Comparison of ENCODE assay signal across 8 mouse cellular contexts in genomic region chr6:124807986-124808357, GRCm38 (mm10). TPM values are rescaled to one million over a fixed set of nuclear protein-coding genes. Genes with fewer than 3 reads are reported as not detected.
DNase-seq lines count a peak whose midpoint lies in the region; ATAC-seq and TF ChIP-seq lines count a peak whose summit lies in the region.

No protein-coding gene starts in this region.

- no peak for TF ChIP-seq CTCF in layer of hippocampus, adult 2 months (conservative IDR thresholded peaks at IDR 0.05)

- H3K4me2 ChIP-seq in embryonic facial prominence, embryonic 14.5 days (ENCODE audit: low read depth, low read length): peak overlapping the region; percentile 86
- H3K4me2 ChIP-seq in intestine, embryonic 15.5 days (replicated peaks): peak overlapping the region; percentile 97
- peak overlapping the region; percentile 97 for H3K4me2 ChIP-seq in neural tube, embryonic 12.5 days (replicated peaks)

- no peak for DNase-seq in layer of hippocampus, adult 2 months (ENCODE audit: low spot score in 2 of 2)
- DNase-seq in layer of hippocampus, postnatal 14 days (ENCODE audit: low spot score in 2 of 2): no peak
- no peak for DNase-seq in embryonic facial prominence, embryonic 14.5 days (ENCODE audit: low spot score)
- no peak for DNase-seq in thymus, postnatal 4 days
- DNase-seq in urinary bladder, postnatal 4 days (ENCODE audit: low spot score in 2 of 2): no peak
- DNase-seq in adrenal gland, adult 18-20 months (ENCODE audit: low spot score in 2 of 2): no peak

- H3K9me3 ChIP-seq in embryonic facial prominence, embryonic 14.5 days (ENCODE audit: control insufficient read depth, low read length): no peaks in the 10 kb centered on the region
- H3K9me3 ChIP-seq in intestine, embryonic 15.5 days: no peaks in the 10 kb centered on the region
- H3K9me3 ChIP-seq in neural tube, embryonic 12.5 days: no peaks in the 10 kb centered on the region

- no peaks in the 10 kb centered on the region for H3K27me3 ChIP-seq in embryonic facial prominence, embryonic 14.5 days (replicated peaks; ENCODE audit: control insufficient read depth, insufficient read depth, low read length)
- no peaks in the 10 kb centered on the region for H3K27me3 ChIP-seq in intestine, embryonic 15.5 days (replicated peaks)
- no peaks in the 10 kb centered on the region for H3K27me3 ChIP-seq in neural tube, embryonic 12.5 days (replicated peaks)

- peak overlapping the region; percentile 68; the same call in 1 of the 2 replicates for H3K27ac ChIP-seq in layer of hippocampus, adult 2 months
- peak overlapping the region; percentile 92; the same call in 1 of the 2 replicates for H3K27ac ChIP-seq in embryonic facial prominence, embryonic 14.5 days (replicated peaks; ENCODE audit: low read depth, low read length)
- H3K27ac ChIP-seq in intestine, embryonic 15.5 days: peak overlapping the region; percentile 97
- no peak overlapping the region for H3K27ac ChIP-seq in neural tube, embryonic 12.5 days

- peaks cover 25% of the 10 kb centered on the region for H3K4me1 ChIP-seq in embryonic facial prominence, embryonic 14.5 days (ENCODE audit: control insufficient read depth, insufficient read depth, low read length)
- peaks cover 29% of the 10 kb centered on the region for H3K4me1 ChIP-seq in intestine, embryonic 15.5 days (replicated peaks)
- H3K4me1 ChIP-seq in neural tube, embryonic 12.5 days: peaks cover 41% of the 10 kb centered on the region

- ATAC-seq in embryonic facial prominence, embryonic 14.5 days (ENCODE audit: low read depth): no peak
- no peak for ATAC-seq in intestine, embryonic 15.5 days
- ATAC-seq in neural tube, embryonic 12.5 days (ENCODE audit: low FRiP score, low read depth): no peak

- H3K9ac ChIP-seq in embryonic facial prominence, embryonic 14.5 days (ENCODE audit: low read depth, low read length): peak overlapping the region; percentile 78; the same call in 1 of the 2 replicates
- H3K9ac ChIP-seq in intestine, embryonic 15.5 days: no peak overlapping the region
- H3K9ac ChIP-seq in neural tube, embryonic 12.5 days: no peak overlapping the region

- H3K4me3 ChIP-seq in layer of hippocampus, adult 2 months: no peak overlapping the region
- peak overlapping the region; percentile 65 for H3K4me3 ChIP-seq in embryonic facial prominence, embryonic 14.5 days (ENCODE audit: low read depth, low read length)
- H3K4me3 ChIP-seq in intestine, embryonic 15.5 days (replicated peaks): peak overlapping the region; percentile 63
- peak overlapping the region; percentile 51; the same call in 1 of the 2 replicates for H3K4me3 ChIP-seq in neural tube, embryonic 12.5 days

- peaks cover 24% of the 10 kb centered on the region for H3K36me3 ChIP-seq in embryonic facial prominence, embryonic 14.5 days (ENCODE audit: control insufficient read depth, insufficient read depth, low read length)
- H3K36me3 ChIP-seq in intestine, embryonic 15.5 days: peaks cover 11% of the 10 kb centered on the region
- peaks cover 12% of the 10 kb centered on the region for H3K36me3 ChIP-seq in neural tube, embryonic 12.5 days

- 79% methylated on average over 6 of the region's 6 CpGs for WGBS in embryonic facial prominence, embryonic 14.5 days
- WGBS in intestine, embryonic 15.5 days: 63% methylated on average over 6 of the region's 6 CpGs
- WGBS in neural tube, embryonic 12.5 days: 88% methylated on average over 6 of the region's 6 CpGs

RNA-seq across cellular contexts. Expression of gene Spsb2, which starts 0.5 kb away (rescaled TPM):
- 1 to 10 TPM; 3.4 to 4.6 TPM for total RNA-seq in layer of hippocampus, adult 2 months (2021)
- 1 to 10 TPM; 5.7 to 6.7 TPM for total RNA-seq in layer of hippocampus, postnatal 14 days (2021)
- 9.1 and 10.0 TPM in 2 replicates for polyA plus RNA-seq in embryonic facial prominence, embryonic 14.5 days (2014; fragmentation: Nextera tagmentation; extraction: Ambion mirVana)
- polyA plus RNA-seq in intestine, embryonic 15.5 days (2015; fragmentation: Nextera tagmentation; extraction: Ambion mirVana): 16.1 and 16.3 TPM in 2 replicates
- polyA plus RNA-seq in neural tube, embryonic 12.5 days (2016; fragmentation: Nextera tagmentation; extraction: Ambion mirVana): 8.2 and 8.5 TPM in 2 replicates
- 10 to 100 TPM; 17.3 to 18.9 TPM for total RNA-seq in adrenal gland, adult 18-20 months (2021)

RNA-seq across cellular contexts. Expression of gene Tpi1, which starts 6.1 kb away (rescaled TPM):
- total RNA-seq in layer of hippocampus, adult 2 months (2021): 100 to 1,000 TPM; 713 to 768 TPM
- total RNA-seq in layer of hippocampus, postnatal 14 days (2021): 100 to 1,000 TPM; 578 to 579 TPM
- polyA plus RNA-seq in embryonic facial prominence, embryonic 14.5 days (2014; fragmentation: Nextera tagmentation; extraction: Ambion mirVana): 861 and 874 TPM in 2 replicates
- polyA plus RNA-seq in intestine, embryonic 15.5 days (2015; fragmentation: Nextera tagmentation; extraction: Ambion mirVana): 1,094 and 1,127 TPM in 2 replicates
- polyA plus RNA-seq in neural tube, embryonic 12.5 days (2016; fragmentation: Nextera tagmentation; extraction: Ambion mirVana): 461 and 485 TPM in 2 replicates
- 100 to 1,000 TPM; 383 to 517 TPM for total RNA-seq in adrenal gland, adult 18-20 months (2021)

RNA-seq across cellular contexts. Expression of gene Usp5, which starts 21.3 kb away (rescaled TPM):
- 100 to 1,000 TPM; 185 to 198 TPM for total RNA-seq in layer of hippocampus, adult 2 months (2021)
- total RNA-seq in layer of hippocampus, postnatal 14 days (2021): 100 to 1,000 TPM; 180 to 183 TPM
- 110 and 131 TPM in 2 replicates for polyA plus RNA-seq in embryonic facial prominence, embryonic 14.5 days (2014; fragmentation: Nextera tagmentation; extraction: Ambion mirVana)
- polyA plus RNA-seq in intestine, embryonic 15.5 days (2015; fragmentation: Nextera tagmentation; extraction: Ambion mirVana): 116 and 118 TPM in 2 replicates
- polyA plus RNA-seq in neural tube, embryonic 12.5 days (2016; fragmentation: Nextera tagmentation; extraction: Ambion mirVana): 203 TPM in 2 replicates
- 100 to 1,000 TPM; 107 to 128 TPM for total RNA-seq in adrenal gland, adult 18-20 months (2021)

RNA-seq across cellular contexts. Expression of gene Cdca3, which starts 21.4 kb away (rescaled TPM):
- total RNA-seq in layer of hippocampus, adult 2 months (2021): 1 to 10 TPM in 1 of 2 experiments, under 1 TPM in 1; 0.47 to 1.3 TPM
- 1 to 10 TPM; 2.0 to 3.4 TPM for total RNA-seq in layer of hippocampus, postnatal 14 days (2021)
- 107 and 131 TPM in 2 replicates for polyA plus RNA-seq in embryonic facial prominence, embryonic 14.5 days (2014; fragmentation: Nextera tagmentation; extraction: Ambion mirVana)
- polyA plus RNA-seq in intestine, embryonic 15.5 days (2015; fragmentation: Nextera tagmentation; extraction: Ambion mirVana): 166 and 177 TPM in 2 replicates
- 115 and 124 TPM in 2 replicates for polyA plus RNA-seq in neural tube, embryonic 12.5 days (2016; fragmentation: Nextera tagmentation; extraction: Ambion mirVana)
- 1 to 10 TPM in 1 of 2 experiments, under 1 TPM in 1; 0.77 to 2.7 TPM for total RNA-seq in adrenal gland, adult 18-20 months (2021)

RNA-seq across cellular contexts. Expression of gene Lrrc23, which starts 28.4 kb away (rescaled TPM):
- 1 to 10 TPM; 1.4 to 1.6 TPM for total RNA-seq in layer of hippocampus, adult 2 months (2021)
- total RNA-seq in layer of hippocampus, postnatal 14 days (2021): 1 to 10 TPM; 1.6 to 3.4 TPM
- polyA plus RNA-seq in embryonic facial prominence, embryonic 14.5 days (2014; fragmentation: Nextera tagmentation; extraction: Ambion mirVana): 1.9 and 13.2 TPM in 2 replicates
- polyA plus RNA-seq in intestine, embryonic 15.5 days (2015; fragmentation: Nextera tagmentation; extraction: Ambion mirVana): 0.11 and 0.13 TPM in 2 replicates
- 0.68 and 0.85 TPM in 2 replicates for polyA plus RNA-seq in neural tube, embryonic 12.5 days (2016; fragmentation: Nextera tagmentation; extraction: Ambion mirVana)
- total RNA-seq in adrenal gland, adult 18-20 months (2021): under 1 TPM in 1 of 2 experiments, not detected in 1; 0.90 TPM
